Mouse (Mus musculus) spleen, postnatal 4 days (tissue): ENCODE measurements around the gene Ybx1.

Experiments used
- DNase-seq, 2 experiments: peaks; one replicate each; pipeline ENCODE4 v3.0.0; 2022; ENCODE audit warnings: low spot score in 2 of 2

Ybx1 gene

DNA sequence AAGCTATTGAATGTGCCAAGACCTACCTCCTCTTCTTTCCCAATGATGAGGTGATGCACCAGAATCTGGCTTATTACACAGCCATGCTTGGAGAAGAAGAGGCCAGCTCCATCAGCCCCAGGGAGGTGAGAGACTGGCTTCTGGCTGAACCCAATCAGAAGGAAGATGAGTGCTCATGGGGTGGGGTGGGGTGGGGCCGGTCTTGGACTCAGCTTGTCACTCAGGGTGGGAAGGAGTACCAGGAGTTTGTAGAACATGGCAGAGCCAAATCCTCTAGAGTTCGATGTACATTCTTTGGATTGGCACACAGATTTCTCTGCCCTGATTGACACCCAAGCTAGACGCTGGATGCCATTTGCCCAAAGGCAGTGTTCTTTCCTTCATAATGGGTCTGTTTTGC, 55.7 kb downstream of the Ybx1 start:
- DNase-seq, result no peak

DNA sequence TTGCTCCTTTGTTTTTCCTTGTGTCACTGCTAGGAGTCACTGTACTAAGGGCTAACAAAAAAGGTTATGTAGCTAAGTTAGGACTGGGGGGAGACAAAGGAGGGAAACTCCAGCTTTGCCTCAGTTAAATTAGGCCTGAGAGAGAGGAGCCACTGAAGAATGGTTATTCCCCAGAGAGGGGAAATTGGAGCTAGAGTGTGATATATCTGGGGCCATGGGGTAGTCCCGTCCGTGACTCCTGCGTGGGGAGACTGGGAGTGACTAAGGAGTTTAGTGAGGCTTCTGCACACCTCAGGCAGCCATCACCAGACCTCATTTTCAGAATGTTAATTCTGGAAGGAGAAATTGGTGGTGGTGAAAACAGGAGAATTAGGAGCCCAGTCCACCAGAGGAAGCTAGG, 60.1 kb downstream of the Ybx1 start:
- DNase-seq, result no peak

DNA sequence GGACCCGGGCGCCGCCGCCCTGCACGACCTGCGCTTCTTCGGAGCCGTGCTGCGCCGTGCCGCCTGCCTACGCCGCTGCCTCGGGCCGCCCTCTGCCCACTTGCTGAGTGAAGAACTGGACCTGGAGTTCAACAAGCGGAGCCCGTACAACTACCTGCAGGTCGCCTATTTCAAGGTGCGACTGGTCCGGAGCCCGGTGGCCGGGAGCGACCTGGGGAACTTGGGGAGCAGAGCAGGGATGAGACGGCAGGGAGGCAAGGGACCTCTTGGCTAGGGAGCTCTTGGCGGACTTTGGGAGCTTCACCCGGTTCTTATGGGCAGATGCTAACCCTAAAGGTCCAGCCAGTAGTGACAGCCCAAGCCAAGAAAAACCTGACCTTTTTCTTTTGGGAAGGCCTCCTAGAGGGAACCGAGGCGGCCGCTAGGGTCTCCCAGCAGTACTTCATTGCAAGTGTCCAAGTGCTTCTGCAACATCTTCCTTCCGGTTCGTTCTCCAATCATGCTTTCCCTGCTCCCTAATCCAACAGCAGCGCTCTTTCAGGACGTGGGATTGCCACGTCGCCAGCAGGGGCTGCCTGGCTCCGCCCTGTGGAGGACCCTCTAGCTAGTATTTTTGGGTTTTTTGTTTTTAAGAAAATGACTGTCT, 61.0 kb downstream of the Ybx1 start:
- peak; percentile 49 to 83 for DNase-seq

DNA sequence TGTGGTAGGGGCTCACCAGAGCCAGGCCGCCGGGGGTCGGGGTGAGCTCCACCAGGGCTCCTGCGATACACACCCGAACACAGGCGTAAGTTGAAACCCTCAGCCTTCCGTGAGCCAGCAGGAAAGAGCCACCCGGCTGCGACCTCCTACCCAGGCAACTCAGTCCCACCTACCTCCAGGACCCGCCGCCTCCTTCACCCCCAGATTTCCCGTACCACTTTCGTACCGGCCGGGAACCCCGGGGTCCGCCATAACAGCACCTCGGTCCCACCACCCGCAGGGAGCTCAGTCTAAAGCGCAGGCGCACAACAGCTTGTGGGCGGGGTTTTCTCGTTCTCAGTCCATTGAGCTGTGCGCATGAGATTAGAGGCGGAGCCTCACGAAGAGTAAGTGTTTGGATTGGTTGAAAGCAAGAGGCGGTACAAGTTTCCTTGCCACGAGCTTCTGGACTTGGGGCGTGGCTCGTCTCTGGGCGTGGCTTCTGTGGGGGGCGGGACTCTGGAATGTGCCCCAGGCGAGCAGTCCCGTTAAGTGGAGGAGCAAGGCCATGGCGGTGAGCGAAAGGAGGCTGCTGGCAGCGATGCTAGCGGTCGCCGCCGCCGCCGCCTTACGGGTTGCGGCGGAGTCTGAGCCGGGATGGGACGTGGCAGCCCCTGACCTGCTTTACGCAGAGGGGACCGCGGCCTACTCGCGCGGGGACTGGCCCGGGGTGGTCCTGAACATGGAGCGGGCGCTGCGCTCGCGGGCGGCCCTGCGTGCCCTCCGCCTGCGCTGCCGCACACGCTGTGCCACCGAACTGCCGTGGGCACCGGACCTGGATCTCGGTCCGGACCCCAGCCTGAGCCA, 61.8 kb downstream of the Ybx1 start, which contains the start of the genes AU022252 and P3h1:
Gene AU022252 (minus strand): TSS at position 303 of the 846 bp plus-strand sequence.
Gene P3h1 (plus strand): TSS at position 506 of the 846 bp plus-strand sequence.
- peak; percentile 99 for DNase-seq
